19 mouse cellular contexts compared by ENCODE assay signal in the genomic region with DNA sequence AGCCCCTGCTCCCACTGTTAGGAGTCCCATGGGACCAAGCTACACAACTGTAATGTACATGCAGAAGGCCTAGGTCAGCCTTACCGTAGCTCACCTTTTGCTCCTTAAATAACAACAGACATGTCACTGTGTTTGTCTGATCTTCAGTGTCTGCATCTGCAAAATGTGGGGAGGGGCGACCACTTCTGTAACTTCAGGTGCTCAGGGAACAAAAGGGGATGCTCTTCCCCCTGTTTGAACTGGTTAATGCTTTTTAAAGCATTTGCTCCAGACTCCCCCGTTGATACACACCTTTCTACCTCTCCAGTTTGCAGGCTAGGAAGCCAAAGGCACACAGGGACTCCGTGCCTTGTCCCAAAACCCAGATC.
"Had no signal": no experiment of that assay in that cellular context is flagged by ENCODE, and none has a peak within 500 bp of the region (broad histone marks: within the 10 kb centered on the region; RNA-seq: fewer than 3 reads in every experiment).

No protein-coding gene starts in this region.

- DNase-seq: gastrocnemius, adult 2 months; gastrocnemius, postnatal 10 days; gastrocnemius, postnatal 25 days; heart, adult 18-20 months; heart, postnatal 14 days; heart, postnatal 36 days; kidney, adult 11 months; kidney, postnatal 14 days; layer of hippocampus, adult 9-11 months; layer of hippocampus, postnatal 36 days; left cerebral cortex, postnatal 4 days had no signal

- H3K27me3 ChIP-seq: heart, embryonic 12.5 days; hindbrain, embryonic 13.5 days; hindbrain, embryonic 15.5 days; kidney, embryonic 15.5 days; limb, embryonic 13.5 days had no signal

- H3K4me3 ChIP-seq: gastrocnemius, adult 2 months; heart, embryonic 10.5 days; heart, embryonic 12.5 days; hindbrain, embryonic 13.5 days; hindbrain, embryonic 15.5 days; kidney, embryonic 15.5 days; limb, embryonic 13.5 days had no signal

- H3K36me3 ChIP-seq: heart, embryonic 10.5 days; heart, embryonic 12.5 days; hindbrain, embryonic 13.5 days; hindbrain, embryonic 15.5 days; kidney, embryonic 15.5 days; limb, embryonic 13.5 days had no signal

- H3K27ac ChIP-seq: heart, embryonic 10.5 days; hindbrain, embryonic 13.5 days; hindbrain, embryonic 15.5 days; hindbrain, postnatal 0 days; kidney, embryonic 15.5 days; kidney, postnatal 0 days; limb, embryonic 13.5 days had no signal
